Mouse (Mus musculus) small intestine, adult 2 months (tissue): Measurements from ENCODE around the gene Cda. TPM values are rescaled to one million over a fixed set of nuclear protein-coding genes. Genes with fewer than 3 reads are reported as not detected.
A peak's percentile ranks its signal among the peaks of the same experiment; 100 is the strongest.

Experiments
- H3K27ac ChIP-seq: fragments of 200-500 bp; 2 replicates; pipeline ENCODE4 v1.5.1; 2012; ENCODE audit warnings: low read depth, low read length, control low read depth, inconsistent platforms; ENCODE audit not compliant: insufficient read depth
- H3K27me3 ChIP-seq: fragments of 200-500 bp; 2 replicates; pipeline ENCODE4 v1.6.1; 2012; ENCODE audit warnings: mild to moderate bottlenecking, moderate library complexity, low read length, inconsistent platforms; ENCODE audit not compliant: control insufficient read depth, insufficient read depth
- H3K36me3 ChIP-seq: fragments of 200-500 bp; 2 replicates; pipeline ENCODE4 v1.6.1; 2012; ENCODE audit warnings: mild to moderate bottlenecking, low read length, control low read depth, inconsistent platforms; ENCODE audit not compliant: control insufficient read depth, insufficient read depth
- H3K4me1 ChIP-seq: fragments of 200-500 bp; 2 replicates; pipeline ENCODE4 v1.6.1; 2012; ENCODE audit warnings: low read length, inconsistent platforms, mixed read lengths; ENCODE audit not compliant: control insufficient read depth, insufficient read depth, insufficient read length
- H3K4me3 ChIP-seq: fragments of 200-500 bp; 2 replicates; pipeline ENCODE4 v1.5.1; 2012; ENCODE audit warnings: low read depth, mild to moderate bottlenecking, control low read depth, inconsistent platforms, low read length, moderate library complexity
- CTCF ChIP-seq: fragments of 200-500 bp; IDR thresholded peaks from 2 replicates; pipeline ENCODE4 v1.5.1; 2012; ENCODE audit warnings: low read depth, mild to moderate bottlenecking, control low read depth, inconsistent platforms, low read length, moderate library complexity, mixed read lengths; ENCODE audit not compliant: insufficient replicate concordance, insufficient read length; ENCODE audit errors: extremely low read depth
- POLR2A ChIP-seq: fragments of 200-500 bp; IDR thresholded peaks from 2 replicates; pipeline ENCODE4 v1.6.1; 2012; ENCODE audit warnings: low read depth, mild to moderate bottlenecking, control low read depth, inconsistent platforms, low read length, moderate library complexity
- WGBS: fragments of 180-500 bp; shearing (Covaris S2); methylation state at CpG from one replicate; pipeline ENCODE4 v1.1.7; 2018; 5-methylcytosine and 5-hydroxymethylcytosine counted together
- polyA plus RNA-seq: library from polyadenylated mRNA; depleted of rRNA; stranded (reverse); fragments of >200 nt; gene quantifications from 2 replicates; pipeline ENCODE4 v1.2.3, GENCODE M21; 2012

The Cda gene
- polyA plus RNA-seq, 1 experiment: 419 TPM

- Histone ChIP-seq H3K27ac (no peak overlapping the region), H3K4me3 (no peak overlapping the region), H3K36me3 (peaks cover 18% of the 10 kb centered on the region), H3K4me1 (peaks cover 2% of the 10 kb centered on the region; the same call in 1 of the 2 replicates), H3K27me3 (no peaks in the 10 kb centered on the region)
- no peak for TF ChIP-seq POLR2A
- TF ChIP-seq CTCF: peak; percentile 100
- 24% methylated on average over 10 of the region's 10 CpGs for WGBS
Measured at GRCm38 (mm10) chr4:138319508-138319907, 48.3 kb downstream of the Cda start.

GRCm38 (mm10) chr4:138318509-138319266, 49.1 kb downstream of the Cda start:
- TF ChIP-seq POLR2A (no peak), CTCF (peak; percentile 83; the same call in 1 of the 2 replicates)
- Histone ChIP-seq H3K27ac (no peak overlapping the region), H3K4me1 (no peaks in the 10 kb centered on the region), H3K36me3 (peaks cover 22% of the 10 kb centered on the region), H3K27me3 (no peaks in the 10 kb centered on the region), H3K4me3 (no peak overlapping the region)
- WGBS: 63% methylated on average over 6 of the region's 6 CpGs

- no peak overlapping the region for H3K4me3 ChIP-seq
- TF ChIP-seq CTCF: peak; percentile 43; the same call in 1 of the 2 replicates
- no peak for TF ChIP-seq POLR2A
- H3K4me1 ChIP-seq: no peaks in the 10 kb centered on the region
- 94% methylated on average over 6 of the region's 6 CpGs for WGBS
- H3K27me3 ChIP-seq: no peaks in the 10 kb centered on the region
- peaks cover 40% of the 10 kb centered on the region for H3K36me3 ChIP-seq
- H3K27ac ChIP-seq: no peak overlapping the region
Measured at GRCm38 (mm10) chr4:138316369-138316768, 51.4 kb downstream of the Cda start.

- 71% methylated on average over 9 of the region's 9 CpGs for WGBS
- TF ChIP-seq CTCF (peak; percentile 57; the same call in 1 of the 2 replicates), POLR2A (no peak)
- no peaks in the 10 kb centered on the region for H3K4me1 ChIP-seq
- peaks cover 46% of the 10 kb centered on the region for H3K36me3 ChIP-seq
- H3K27me3 ChIP-seq: no peaks in the 10 kb centered on the region
- H3K27ac ChIP-seq: no peak overlapping the region
- H3K4me3 ChIP-seq: no peak overlapping the region
Measured at GRCm38 (mm10) chr4:138315781-138316180, 52.0 kb downstream of the Cda start.

GRCm38 (mm10) chr4:138313795-138314194, 54.0 kb downstream of the Cda start:
- Histone ChIP-seq H3K36me3 (peaks cover 55% of the 10 kb centered on the region), H3K4me3 (no peak overlapping the region), H3K4me1 (no peaks in the 10 kb centered on the region), H3K27me3 (no peaks in the 10 kb centered on the region), H3K27ac (no peak overlapping the region)
- TF ChIP-seq POLR2A: no peak
- no peak for TF ChIP-seq CTCF
- 87% methylated on average over 4 of the region's 4 CpGs for WGBS

- no peaks in the 10 kb centered on the region for H3K4me1 ChIP-seq
- no peak overlapping the region for H3K4me3 ChIP-seq
- no peak overlapping the region for H3K27ac ChIP-seq
- peaks cover 57% of the 10 kb centered on the region for H3K36me3 ChIP-seq
- H3K27me3 ChIP-seq: no peaks in the 10 kb centered on the region
- WGBS: 85% methylated on average over 11 of the region's 11 CpGs
- TF ChIP-seq CTCF: no peak
- TF ChIP-seq POLR2A: no peak
Measured at GRCm38 (mm10) chr4:138313021-138313420, 54.8 kb downstream of the Cda start.

GRCm38 (mm10) chr4:138312105-138312504, 55.7 kb downstream of the Cda start:
- Histone ChIP-seq H3K4me1 (peaks cover 5% of the 10 kb centered on the region), H3K4me3 (no peak overlapping the region), H3K27me3 (no peaks in the 10 kb centered on the region), H3K36me3 (peaks cover 55% of the 10 kb centered on the region), H3K27ac (no peak overlapping the region)
- WGBS: 88% methylated on average over 3 of the region's 3 CpGs
- TF ChIP-seq POLR2A: no peak
- no peak for TF ChIP-seq CTCF
